Mouse (Mus musculus) hindbrain, embryonic 13.5 days (tissue): ENCODE measurements around the gene Rfx1. TPM values are rescaled to one million over a fixed set of nuclear protein-coding genes. Genes with fewer than 3 reads are reported as not detected.
A peak's percentile ranks its signal among the peaks of the same experiment; 100 is the strongest.

Source experiments
- ATAC-seq: fragments of 200-750 bp; cut with Nextera tagmentation; 2 replicates; pipeline ENCODE4 v1.8.0; 2017; ENCODE audit warnings: moderate TSS enrichment; ENCODE audit not compliant: low FRiP score
- H3K27ac ChIP-seq: fragments of 300-500 bp; sonication (generic); 2 replicates; pipeline ENCODE4 v1.5.1; 2015; ENCODE audit warnings: inconsistent platforms, mild to moderate bottlenecking, moderate library complexity
- H3K27me3 ChIP-seq: fragments of 300-500 bp; sonication (generic); 2 replicates; pipeline ENCODE4 v1.6.1; 2015; ENCODE audit warnings: mild to moderate bottlenecking, inconsistent platforms
- H3K36me3 ChIP-seq: fragments of 300-500 bp; sonication (generic); 2 replicates; pipeline ENCODE4 v1.6.1; 2015; ENCODE audit warnings: mild to moderate bottlenecking, inconsistent platforms
- H3K4me1 ChIP-seq: fragments of 300-500 bp; sonication (generic); replicated peaks from 2 replicates; pipeline ENCODE4 v1.6.1; 2015; ENCODE audit warnings: inconsistent platforms
- H3K4me2 ChIP-seq: fragments of 300-500 bp; sonication (generic); 2 replicates; pipeline ENCODE4 v1.6.1; 2015; ENCODE audit warnings: inconsistent platforms, mild to moderate bottlenecking, moderate library complexity
- H3K4me3 ChIP-seq: fragments of 300-500 bp; sonication (generic); 2 replicates; pipeline ENCODE4 v1.5.1; 2015; ENCODE audit warnings: mild to moderate bottlenecking, inconsistent platforms
- H3K9ac ChIP-seq: fragments of 300-500 bp; sonication (generic); 2 replicates; pipeline ENCODE4 v1.6.1; 2015; ENCODE audit warnings: mild to moderate bottlenecking, inconsistent platforms
- H3K9me3 ChIP-seq: fragments of 300-500 bp; sonication (generic); 2 replicates; pipeline ENCODE4 v1.6.1; 2016; ENCODE audit warnings: inconsistent platforms
- WGBS: fragments of 180-500 bp; shearing (Covaris S2); methylation state at CpG from one replicate; pipeline ENCODE4 v1.1.7; 2015; 5-methylcytosine and 5-hydroxymethylcytosine counted together
- microRNA counts: library from miRNA; unstranded; fragments of <30 nt; microRNA quantifications from one replicate; lab custom pipeline; 2016
- microRNA-seq: library from miRNA; unstranded; fragments of <30 nt; microRNA quantifications from one replicate; pipeline ENCODE4, GENCODE M21; 2016
- polyA plus RNA-seq: library from polyadenylated mRNA; unstranded; fragments of >200 nt; fragmentation: Nextera tagmentation; extraction: Ambion mirVana; gene quantifications from 2 replicates; pipeline ENCODE4 v1.2.1, GENCODE M21; 2015

Gene Rfx1
- polyA plus RNA-seq, 1 experiment from 2014 or later = 7.8 TPM

- H3K9me3 ChIP-seq = no peaks in the 10 kb centered on the region
- 0 out of 2 replicates have a peak, but pooled peaks have one; percentile 12 for ATAC-seq
- peak overlapping the region; percentile 49; the same call in 1 of the 2 replicates for H3K9ac ChIP-seq
- no peak overlapping the region for H3K4me3 ChIP-seq
- WGBS = 47% methylated on average over 30 of the region's 30 CpGs
- peak overlapping the region; percentile 35; the same call in 1 of the 2 replicates for H3K27ac ChIP-seq
- peaks cover 4% of the 10 kb centered on the region; the same call in 1 of the 2 replicates for H3K27me3 ChIP-seq
- peaks cover 47% of the 10 kb centered on the region for H3K36me3 ChIP-seq
- H3K4me1 ChIP-seq = peaks cover 3% of the 10 kb centered on the region
- no peak overlapping the region for H3K4me2 ChIP-seq
Observed at GRCm38 (mm10) chr8:84130806-84131205, 64.2 kb downstream of the Rfx1 start.

- H3K4me1 ChIP-seq = no peaks in the 10 kb centered on the region; the same call in 1 of the 2 replicates
- no peak overlapping the region for H3K9ac ChIP-seq
- H3K36me3 ChIP-seq = peaks cover 61% of the 10 kb centered on the region
- 92% methylated on average over 8 of the region's 8 CpGs for WGBS
- H3K4me2 ChIP-seq = no peak overlapping the region
- no peak overlapping the region for H3K27ac ChIP-seq
- peaks cover 4% of the 10 kb centered on the region; the same call in 1 of the 2 replicates for H3K27me3 ChIP-seq
- no peaks in the 10 kb centered on the region for H3K9me3 ChIP-seq
- no peak for ATAC-seq
- no peak overlapping the region for H3K4me3 ChIP-seq
Observed at GRCm38 (mm10) chr8:84132225-84132624, 65.6 kb downstream of the Rfx1 start.

GRCm38 (mm10) chr8:84137848-84138247, 71.2 kb downstream of the Rfx1 start:
- 96% methylated on average over 3 of the region's 3 CpGs for WGBS
- H3K27ac ChIP-seq = no peak overlapping the region
- H3K36me3 ChIP-seq = peaks cover 98% of the 10 kb centered on the region
- no peaks in the 10 kb centered on the region for H3K27me3 ChIP-seq
- no peak for ATAC-seq
- no peak overlapping the region for H3K4me3 ChIP-seq
- H3K9me3 ChIP-seq = no peaks in the 10 kb centered on the region
- H3K9ac ChIP-seq = no peak overlapping the region
- H3K4me1 ChIP-seq = no peaks in the 10 kb centered on the region
- no peak overlapping the region for H3K4me2 ChIP-seq

GRCm38 (mm10) chr8:84140838-84141237, 74.2 kb downstream of the Rfx1 start:
- ATAC-seq = no peak
- whole genome bisulfite sequencing = 88% methylated on average over 4 of the region's 4 CpGs

GRCm38 (mm10) chr8:84144636-84145245, 78.1 kb downstream of the Rfx1 start:
- ATAC-seq = no peak
- no peak overlapping the region for H3K27ac ChIP-seq
- H3K9me3 ChIP-seq = no peaks in the 10 kb centered on the region
- H3K4me3 ChIP-seq = no peak overlapping the region
- no peak overlapping the region for H3K9ac ChIP-seq
- peaks cover 56% of the 10 kb centered on the region for H3K36me3 ChIP-seq
- H3K4me1 ChIP-seq = peaks cover 28% of the 10 kb centered on the region
- no peaks in the 10 kb centered on the region for H3K27me3 ChIP-seq
- 94% methylated on average over 8 of the region's 8 CpGs for WGBS
- H3K4me2 ChIP-seq = no peak overlapping the region

More at GRCm38 (mm10) chr8:84140838-84141237, 74.2 kb downstream of the Rfx1 start:
- Histone ChIP-seq H3K9me3 (no peaks in the 10 kb centered on the region), H3K27me3 (no peaks in the 10 kb centered on the region), H3K36me3 (peaks cover 95% of the 10 kb centered on the region), H3K4me3 (no peak overlapping the region), H3K4me2 (no peak overlapping the region), H3K9ac (no peak overlapping the region), H3K27ac (no peak overlapping the region), H3K4me1 (peaks cover 4% of the 10 kb centered on the region)

MicroRNAs encoded within 50 kb of the gene (microRNA counts, 519-probe panel; counts per million panel counts)
- 2,487 counts per million, percentile 22 among the panel's probes with 10 or more counts for microRNA mmu-miR-709 (lab: Ali Mortazavi, UCI)

Small RNA genes within 50 kb of the gene (microRNA-seq; reads per million reads assigned to microRNA genes)
- not detected for gene Mir709

Other genes starting within 250 kb of the Rfx1 start
- 47.9 and 49.3 TPM in 2 replicates for gene Adgrl1, start 166.7 kb upstream of the Rfx1 start, polyA plus RNA-seq
- gene Gm10644, start 111.6 kb upstream of the Rfx1 start, polyA plus RNA-seq = 0.76 and 0.84 TPM in 2 replicates
- gene Asf1b, start 111.3 kb upstream of the Rfx1 start, polyA plus RNA-seq = 14.0 and 15.8 TPM in 2 replicates
- 188 and 191 TPM in 2 replicates for gene Prkaca, start 93.8 kb upstream of the Rfx1 start, polyA plus RNA-seq
- 8.2 and 9.3 TPM in 2 replicates for gene Samd1, start 69.2 kb upstream of the Rfx1 start, polyA plus RNA-seq
- gene 1700067K01Rik, start 65.3 kb upstream of the Rfx1 start, polyA plus RNA-seq = 0.65 and 0.71 TPM in 2 replicates
- gene 2210011C24Rik, start 54.7 kb upstream of the Rfx1 start, polyA plus RNA-seq = 0.68 TPM in 1 of 2 replicates, not detected in the other
- gene Palm3, start 45.4 kb upstream of the Rfx1 start, polyA plus RNA-seq = 5.9 and 6.8 TPM in 2 replicates
- gene Il27ra, start 24.2 kb upstream of the Rfx1 start, polyA plus RNA-seq = 0.22 and 0.66 TPM in 2 replicates
- gene Rln3, start 21.8 kb upstream of the Rfx1 start, polyA plus RNA-seq = 0.44 TPM in 1 of 2 replicates, not detected in the other
- 1.4 and 1.7 TPM in 2 replicates for gene Gm10643, start 1.7 kb upstream of the Rfx1 start, polyA plus RNA-seq
- gene Dcaf15, start 37.9 kb downstream of the Rfx1 start, polyA plus RNA-seq = 20.2 and 22.2 TPM in 2 replicates
- 0.48 and 0.52 TPM in 2 replicates for gene Podnl1, start 59.2 kb downstream of the Rfx1 start, polyA plus RNA-seq
- 24.4 and 26.5 TPM in 2 replicates for gene Cc2d1a, start 81.1 kb downstream of the Rfx1 start, polyA plus RNA-seq
- gene 4930432K21Rik, start 81.2 kb downstream of the Rfx1 start, polyA plus RNA-seq = 1.9 and 2.9 TPM in 2 replicates
- gene Nanos3, start 118.4 kb downstream of the Rfx1 start, polyA plus RNA-seq = 10.3 and 10.9 TPM in 2 replicates
- 38.5 and 39.1 TPM in 2 replicates for gene Zswim4, start 170.2 kb downstream of the Rfx1 start, polyA plus RNA-seq
- gene D8Ertd738e, start 182.9 kb downstream of the Rfx1 start, polyA plus RNA-seq = 263 and 280 TPM in 2 replicates
- gene Mri1, start 190.5 kb downstream of the Rfx1 start, polyA plus RNA-seq = 50.7 and 57.6 TPM in 2 replicates
- 21.2 and 24.0 TPM in 2 replicates for gene Ccdc130, start 203.5 kb downstream of the Rfx1 start, polyA plus RNA-seq